Mouse (Mus musculus): ENCODE data around the gene Efcab9.

- TF ChIP-seq CTCF (IDR thresholded peaks at IDR 0.05; ENCODE audit: control insufficient read depth, insufficient read depth, insufficient replicate concordance, low read depth, low read length): no peak
- TF ChIP-seq POLR2A (IDR thresholded peaks at IDR 0.05; ENCODE audit: control insufficient read depth, low read depth, low read length): no peak
These were observed at the start of gene Efcab9 for GRCm38 (mm10) chr11:32531871-32532764.
